Mouse (Mus musculus) heart, postnatal 14 days (tissue): ENCODE measurements around the gene Slc22a20. TPM values are rescaled to one million over a fixed set of nuclear protein-coding genes. Genes with fewer than 3 reads are reported as not detected.

Source experiments
- DNase-seq, 2 experiments: peaks; one replicate each; pipeline ENCODE4 v3.0.0; 2021 to 2022
- intact Hi-C: fragments of 180-260 bp; cut with DNase I; formaldehyde crosslinking; loops from one replicate; pipeline ENCODE4 v1.15.1; 2025
- total RNA-seq, 2 experiments: library from RNA; stranded (reverse); gene quantifications; 2 replicates each; pipeline ENCODE4 v1.2.3; 2021

Slc22a20 gene
- total RNA-seq, 2 experiments from 2014 or later = not detected

DNA sequence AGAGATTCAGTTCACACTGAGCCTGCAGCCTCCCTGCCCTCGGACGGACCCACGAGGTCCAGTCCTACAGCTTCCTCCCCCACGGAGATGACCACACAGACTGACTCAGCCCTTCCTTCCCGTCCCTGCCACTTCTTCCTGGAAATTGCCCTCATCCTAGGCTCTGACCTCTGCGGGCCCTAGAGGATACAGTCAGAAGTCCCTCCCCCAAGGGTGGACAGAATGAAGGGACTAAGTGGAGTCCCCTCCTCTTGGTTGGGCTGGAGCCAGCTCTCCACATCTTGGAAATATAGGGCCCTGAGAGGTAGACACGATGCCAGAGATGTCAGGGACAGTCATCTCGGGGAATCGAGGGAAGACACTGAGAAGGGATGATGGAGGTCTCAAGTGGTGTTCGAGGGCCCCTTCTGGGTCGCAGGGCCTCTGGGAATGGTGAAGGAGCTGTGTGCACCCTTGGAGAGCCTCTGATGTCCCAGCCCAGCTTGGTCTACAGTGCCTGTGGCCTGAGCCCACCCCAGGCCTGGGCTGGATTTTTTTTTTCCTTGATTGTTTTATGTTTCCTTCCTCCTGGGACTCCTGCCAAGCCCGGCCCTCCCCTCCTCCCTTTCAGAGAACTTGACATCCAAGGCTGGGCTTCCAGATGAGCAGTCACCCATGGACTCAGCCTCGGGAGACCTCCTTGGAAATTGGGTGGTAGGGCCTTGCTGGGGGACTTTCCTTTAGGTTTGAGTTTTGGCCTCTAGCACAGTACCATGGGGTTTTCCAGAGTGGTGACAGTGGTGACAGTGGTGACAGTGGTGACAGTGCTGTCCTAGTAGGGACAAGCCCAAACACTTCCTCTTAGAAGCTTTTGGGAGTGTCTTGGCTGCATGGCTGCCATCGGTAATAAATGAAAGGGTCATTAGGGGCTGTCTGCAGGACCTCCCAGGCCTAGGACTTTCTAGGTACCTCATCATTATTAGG lies 56.0 kb downstream of the Slc22a20 start:
- peak; percentile 74 to 77 for DNase-seq
- intact Hi-C loops = no loop called here

DNA sequence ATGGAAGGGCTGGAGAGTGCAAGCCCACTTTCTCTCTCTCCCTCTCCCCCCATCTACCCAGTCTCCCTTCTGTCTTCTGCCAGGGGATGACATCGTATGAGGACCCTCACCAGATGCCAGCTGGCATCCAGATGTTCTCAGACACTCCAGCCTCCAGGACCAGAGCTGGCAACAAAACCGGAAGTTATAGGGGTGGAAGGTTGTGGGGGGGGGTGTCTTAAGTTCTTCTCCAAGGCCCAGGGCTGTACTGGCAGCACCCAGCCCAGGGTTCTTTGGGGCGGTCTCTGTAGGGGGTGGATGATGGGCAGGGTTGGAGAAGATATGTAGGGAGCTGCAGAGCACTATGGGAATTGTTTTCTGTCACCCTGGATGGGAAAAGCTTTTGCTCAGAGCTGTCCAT lies 57.4 kb downstream of the Slc22a20 start:
- DNase-seq = no peak
- intact Hi-C loops = no loop called here

DNA sequence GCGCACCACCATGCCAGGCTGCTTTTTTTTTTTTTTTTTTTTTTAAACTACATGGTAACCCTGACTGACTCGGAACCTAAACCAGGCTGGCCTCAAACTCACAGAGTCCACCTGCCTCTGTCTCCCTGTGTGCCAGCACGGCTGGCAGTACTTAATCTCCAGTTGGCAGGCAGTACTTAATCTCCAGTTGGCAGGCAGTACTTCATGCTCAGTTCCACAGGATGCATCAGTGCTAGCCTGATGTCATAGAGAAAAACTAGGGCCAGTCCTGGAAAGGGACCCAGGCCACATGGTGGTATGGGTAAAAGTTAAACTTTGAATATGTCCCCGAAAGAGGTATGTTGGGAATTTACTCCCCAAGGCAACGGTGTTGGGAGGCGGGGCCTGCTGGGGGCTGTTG lies 57.8 kb downstream of the Slc22a20 start:
- intact Hi-C loops = no loop called here

DNA sequence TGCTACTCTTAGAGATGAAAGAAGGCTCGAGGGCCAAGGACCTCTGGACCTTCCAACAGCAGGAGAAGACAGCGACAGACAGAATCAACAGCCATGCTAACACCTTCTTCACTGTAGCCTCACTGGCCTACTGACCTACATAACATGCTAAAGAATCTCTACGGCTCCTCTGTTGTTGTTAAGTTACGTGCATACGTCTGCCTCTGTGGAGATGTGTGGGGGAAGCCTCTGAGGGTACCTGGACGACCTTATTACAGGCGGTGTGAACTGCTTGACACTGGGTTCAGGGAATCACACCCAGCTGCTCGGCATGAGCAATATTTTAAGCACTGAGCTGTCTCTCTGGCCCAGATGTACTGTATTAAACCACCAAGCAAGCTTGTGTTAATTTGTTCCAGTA lies 58.4 kb downstream of the Slc22a20 start:
- intact Hi-C loops = no loop called here
- DNase-seq = no peak

More for the DNA sequence above, 57.8 kb downstream of the Slc22a20 start:
- DNase-seq = no peak

DNA sequence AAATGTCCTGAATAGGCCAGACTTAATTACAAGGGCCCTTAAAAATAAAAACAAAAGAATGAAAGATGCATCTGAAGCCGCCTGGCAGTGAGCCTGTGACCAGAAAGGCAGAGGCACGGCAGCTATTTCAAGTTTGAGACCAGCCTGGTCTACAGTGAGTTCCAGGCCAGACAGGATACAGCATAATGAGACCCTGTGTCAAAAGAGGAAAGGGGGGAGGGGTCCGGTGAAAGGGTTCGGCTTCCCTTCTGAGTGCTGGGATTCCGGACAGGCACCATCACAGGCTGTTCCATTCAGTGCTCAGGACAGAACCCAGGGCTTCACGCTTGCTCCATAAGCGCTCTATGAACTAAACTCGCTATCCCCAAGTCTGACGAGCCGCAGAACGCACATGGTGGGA lies 58.9 kb downstream of the Slc22a20 start:
- no peak for DNase-seq
- intact Hi-C loops = no loop called here

DNA sequence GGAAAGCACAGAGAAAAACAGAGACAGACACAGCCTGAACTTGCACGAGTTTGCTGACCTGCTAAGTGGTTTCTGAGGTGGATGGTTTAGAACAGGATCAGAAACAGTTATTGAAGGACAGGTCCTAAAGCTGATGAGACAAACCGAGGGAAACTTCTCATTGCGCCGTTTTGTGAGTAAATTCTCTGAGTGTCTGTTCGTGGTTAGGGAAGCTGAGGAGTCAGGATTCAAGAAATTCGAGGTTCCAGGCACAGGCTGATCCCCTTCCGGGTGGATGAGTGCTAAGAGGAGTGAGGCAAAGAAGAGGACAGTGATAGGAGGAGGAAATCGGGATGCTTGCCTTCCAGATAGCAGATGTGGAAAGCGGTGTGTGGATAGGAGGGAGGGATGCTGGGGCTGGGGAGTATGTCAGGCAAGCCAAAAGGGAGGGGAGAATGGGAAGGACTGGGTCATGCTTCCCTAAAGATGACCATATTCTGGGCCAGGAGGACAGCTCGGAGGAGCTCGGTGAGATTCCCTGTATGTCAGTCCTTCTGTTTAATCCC lies 60.6 kb downstream of the Slc22a20 start:
- intact Hi-C loops = no loop called here
- DNase-seq = no peak

DNA sequence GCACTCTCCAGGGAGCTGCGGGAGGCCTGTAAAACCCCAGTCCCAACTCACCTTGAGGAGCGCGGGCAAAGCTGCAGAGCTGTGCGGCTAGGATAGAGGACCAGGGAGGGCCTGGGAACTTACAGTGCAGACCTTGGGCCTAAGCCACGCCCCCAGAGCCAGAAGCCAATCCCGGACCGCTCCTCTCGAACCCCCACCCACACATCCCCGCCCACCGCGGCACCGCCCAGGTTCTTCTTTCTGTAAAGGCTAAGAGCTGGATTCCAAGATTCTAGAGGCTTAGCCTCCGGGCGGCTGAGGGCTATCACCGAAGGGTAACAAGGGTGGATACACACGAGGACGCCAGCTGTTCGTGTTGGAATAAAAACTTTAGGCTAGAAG lies 61.2 kb downstream of the Slc22a20 start, which contains the start of gene Cdc42ep2:
Gene Cdc42ep2, minus strand, starts transcription at position 104 of the 381 bp plus-strand sequence.
- intact Hi-C loops = loop anchor here (1.0 to 5.0 kb wide), 2 partner anchors 32 to 93 kb away; partner anchors contain the start of gene Capn1
- peak; percentile 97 to 98 for DNase-seq

DNA sequence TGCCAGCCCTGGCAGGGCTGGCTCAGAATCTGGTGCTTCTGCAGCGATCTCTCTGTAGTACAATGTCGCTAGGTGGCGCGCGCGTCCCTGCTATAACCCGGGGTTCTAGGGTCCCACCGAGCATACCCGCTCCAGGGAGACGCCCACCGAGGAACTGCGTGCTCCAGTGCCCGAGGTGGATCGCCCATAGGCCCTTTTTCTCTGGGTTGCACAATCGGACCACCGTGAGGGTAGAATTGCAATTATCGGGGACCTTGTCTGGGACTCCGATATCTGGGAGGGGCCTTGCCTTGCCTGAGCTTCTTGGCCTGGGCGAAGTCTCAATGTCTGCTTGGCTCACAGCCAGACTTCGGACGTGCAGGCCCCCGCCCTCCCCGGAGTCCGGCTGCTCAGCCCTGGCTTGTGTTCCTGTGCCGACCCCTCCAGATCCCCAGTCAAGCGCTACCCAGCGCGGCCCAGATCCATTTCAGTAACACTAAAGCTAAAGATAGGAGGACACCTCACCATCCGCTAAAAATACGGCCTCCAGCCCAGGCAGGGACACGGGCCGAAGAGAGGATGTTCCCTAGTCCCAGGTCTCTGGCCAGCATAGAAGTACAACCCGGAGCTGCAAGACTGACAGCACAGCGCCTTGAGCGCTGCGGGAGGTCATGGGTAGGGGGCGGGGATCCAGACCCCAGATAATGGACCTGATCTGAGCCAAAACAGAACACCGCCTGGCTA lies 61.8 kb downstream of the Slc22a20 start:
- intact Hi-C loops = loop anchor here (1.0 to 5.0 kb wide), 2 partner anchors 32 to 93 kb away; partner anchors contain the start of gene Capn1
- DNase-seq = peak; percentile 94 to 96

DNA sequence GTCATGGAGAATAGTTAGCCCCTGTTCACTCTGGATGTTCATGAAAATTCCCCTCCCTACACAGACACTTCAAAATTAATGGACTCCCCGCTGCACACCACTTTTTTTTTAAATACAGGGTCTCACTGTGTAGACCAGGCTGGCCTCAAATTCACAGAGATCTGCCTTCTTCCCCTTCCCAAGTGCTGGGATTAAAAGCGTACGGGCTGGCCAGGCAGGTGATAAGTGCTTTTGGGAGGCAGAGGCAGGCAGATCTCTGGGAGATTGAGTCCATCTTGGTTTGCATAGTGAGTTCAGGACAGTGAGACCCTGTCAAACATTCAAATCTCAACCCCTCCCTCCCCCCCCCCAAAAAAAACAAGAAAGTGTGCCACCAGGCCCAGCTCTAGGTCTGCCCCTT lies 63.0 kb downstream of the Slc22a20 start:
- no peak for DNase-seq
- intact Hi-C loops = loop anchor here (5.0 kb wide), 1 partner anchor 94 kb away; the partner anchor contains the start of gene Capn1

DNA sequence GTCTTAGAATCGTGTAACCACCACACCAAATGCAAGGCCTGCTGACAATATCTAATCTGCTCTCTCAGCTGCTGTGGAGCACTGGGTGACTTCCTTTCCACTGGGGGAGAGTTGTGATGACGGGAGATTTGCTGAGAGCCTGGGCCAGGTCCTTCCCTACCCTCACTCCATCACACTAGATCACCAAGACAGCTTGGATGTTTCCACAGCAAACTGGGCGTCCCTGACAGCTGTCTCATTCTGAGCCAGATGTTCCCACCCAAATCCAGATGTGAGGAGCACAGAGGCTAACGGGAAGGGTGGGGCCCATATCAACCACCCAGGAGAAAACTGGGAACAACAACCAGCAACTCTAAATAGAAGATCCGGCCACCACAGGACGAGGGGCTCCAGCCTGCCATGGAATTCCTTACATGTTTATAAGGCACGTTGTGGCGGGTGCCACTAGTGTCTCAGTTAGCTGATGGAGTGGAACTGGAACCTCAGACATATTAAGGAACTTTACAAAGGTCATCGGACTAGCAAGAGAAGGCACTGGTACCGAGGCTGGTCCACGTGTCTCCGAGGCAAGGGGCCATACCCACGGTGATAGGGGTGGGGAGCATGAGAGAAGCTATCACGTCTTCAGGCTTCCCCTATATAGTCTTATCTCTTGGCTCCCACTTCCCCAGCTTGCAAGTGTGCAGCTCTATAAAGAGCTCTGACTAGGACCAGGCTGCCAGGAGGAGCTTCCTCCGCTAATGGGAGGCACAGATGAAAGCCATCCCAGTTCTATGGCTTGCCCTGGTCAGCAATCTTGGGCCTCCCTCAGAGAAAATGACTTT lies 63.6 kb downstream of the Slc22a20 start:
- intact Hi-C loops = loop anchor here (5.0 kb wide), 1 partner anchor 95 kb away; the partner anchor contains the start of gene Capn1
- peak; percentile 53 to 61 for DNase-seq

DNA sequence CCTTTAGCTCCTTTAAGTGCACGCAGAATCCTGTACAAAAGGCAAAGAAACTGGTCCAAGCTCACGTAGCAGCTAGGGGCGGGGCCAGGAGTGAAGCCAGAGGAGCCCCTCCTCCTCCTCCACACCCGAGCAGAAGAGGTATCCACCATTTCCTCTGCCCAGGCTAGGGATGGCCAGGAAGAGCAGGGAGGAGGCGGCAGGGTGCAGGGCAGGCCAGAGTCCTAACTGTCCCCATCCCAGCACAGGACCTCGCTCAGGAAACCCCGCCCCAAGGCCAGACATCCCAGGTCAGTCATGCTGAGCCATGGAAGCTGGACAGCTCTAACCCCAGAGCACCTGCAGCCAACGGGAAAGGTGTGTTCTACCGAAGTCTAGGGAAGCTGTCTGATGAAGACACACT lies 64.2 kb downstream of the Slc22a20 start:
- intact Hi-C loops = loop anchor here (5.0 kb wide), 1 partner anchor 96 kb away; the partner anchor contains the start of gene Capn1
- peak; percentile 30 to 47 for DNase-seq

Other genes starting within 250 kb of the Slc22a20 start
- 10 to 100 TPM; 47.2 to 55.5 TPM for gene Ltbp3, start 245.2 kb downstream of the Slc22a20 start, total RNA-seq
- 10 to 100 TPM; 66.2 to 67.2 TPM for gene Scyl1, start 214.7 kb downstream of the Slc22a20 start, total RNA-seq
- gene Frmd8, start 110.9 kb downstream of the Slc22a20 start, total RNA-seq = 10 to 100 TPM; 15.6 to 15.8 TPM
- 1 to 10 TPM; 3.3 to 4.5 TPM for gene Slc25a45, start 108.3 kb downstream of the Slc22a20 start, total RNA-seq
- gene Tigd3, start 92.0 kb downstream of the Slc22a20 start, total RNA-seq = under 1 TPM; 0.79 to 0.93 TPM
- gene Dpf2, start 73.1 kb downstream of the Slc22a20 start, total RNA-seq = 100 to 1,000 TPM; 101 TPM
- gene Cdc42ep2, start 61.3 kb downstream of the Slc22a20 start, total RNA-seq = 10 to 100 TPM in 1 of 2 experiments, 1 to 10 TPM in 1; 9.9 to 12.0 TPM
- gene Pola2, start 21.9 kb downstream of the Slc22a20 start, total RNA-seq = 10 to 100 TPM; 12.3 to 14.2 TPM
- gene Capn1, start 29.8 kb upstream of the Slc22a20 start, total RNA-seq = 10 to 100 TPM; 31.7 to 36.8 TPM
- gene Syvn1, start 60.4 kb upstream of the Slc22a20 start, total RNA-seq = 10 to 100 TPM; 17.5 to 18.9 TPM
- gene Mrpl49, start 71.6 kb upstream of the Slc22a20 start, total RNA-seq = 10 to 100 TPM; 37.1 to 37.4 TPM
- gene Fau, start 71.7 kb upstream of the Slc22a20 start, total RNA-seq = 100 to 1,000 TPM; 597 to 635 TPM
- 10 to 100 TPM; 11.8 to 12.6 TPM for gene Znhit2, start 75.0 kb upstream of the Slc22a20 start, total RNA-seq
- gene Tm7sf2, start 82.2 kb upstream of the Slc22a20 start, total RNA-seq = 1 to 10 TPM; 2.9 to 5.5 TPM
- gene Vps51, start 91.1 kb upstream of the Slc22a20 start, total RNA-seq = 10 to 100 TPM; 27.9 to 32.3 TPM
- gene Tmem262, start 93.9 kb upstream of the Slc22a20 start, total RNA-seq = not detected
- gene Gm28374, start 96.1 kb upstream of the Slc22a20 start, total RNA-seq = not detected
- 10 to 100 TPM; 16.7 to 19.7 TPM for gene Zfpl1, start 98.8 kb upstream of the Slc22a20 start, total RNA-seq
- 1 to 10 TPM; 1.1 to 1.5 TPM for gene Cdca5, start 98.8 kb upstream of the Slc22a20 start, total RNA-seq
- gene AC131692.1, start 108.3 kb upstream of the Slc22a20 start, total RNA-seq = not detected
- not detected for gene Naaladl1, start 119.6 kb upstream of the Slc22a20 start, total RNA-seq
- 1 to 10 TPM; 9.4 to 9.7 TPM for gene Sac3d1, start 132.5 kb upstream of the Slc22a20 start, total RNA-seq
- 10 to 100 TPM; 12.2 to 14.7 TPM for gene Snx15, start 142.2 kb upstream of the Slc22a20 start, total RNA-seq
- gene Batf2, start 154.8 kb upstream of the Slc22a20 start, total RNA-seq = under 1 TPM; 0.46 to 0.88 TPM
- gene Arl2, start 155.4 kb upstream of the Slc22a20 start, total RNA-seq = 10 to 100 TPM; 54.8 to 58.4 TPM
- not detected for gene Majin, start 198.2 kb upstream of the Slc22a20 start, total RNA-seq
- not detected for gene Gpha2, start 240.2 kb upstream of the Slc22a20 start, total RNA-seq
- gene Ppp2r5b, start 249.7 kb upstream of the Slc22a20 start, total RNA-seq = 10 to 100 TPM; 31.4 to 35.1 TPM